Mouse (Mus musculus): ENCODE data around the gene Oma1. TPM values are rescaled to one million over a fixed set of nuclear protein-coding genes. Genes with fewer than 3 reads are reported as not detected.

Oma1 gene
- total RNA-seq (2023), result 10 to 100 TPM; 20.0 to 20.3 TPM

DNA sequence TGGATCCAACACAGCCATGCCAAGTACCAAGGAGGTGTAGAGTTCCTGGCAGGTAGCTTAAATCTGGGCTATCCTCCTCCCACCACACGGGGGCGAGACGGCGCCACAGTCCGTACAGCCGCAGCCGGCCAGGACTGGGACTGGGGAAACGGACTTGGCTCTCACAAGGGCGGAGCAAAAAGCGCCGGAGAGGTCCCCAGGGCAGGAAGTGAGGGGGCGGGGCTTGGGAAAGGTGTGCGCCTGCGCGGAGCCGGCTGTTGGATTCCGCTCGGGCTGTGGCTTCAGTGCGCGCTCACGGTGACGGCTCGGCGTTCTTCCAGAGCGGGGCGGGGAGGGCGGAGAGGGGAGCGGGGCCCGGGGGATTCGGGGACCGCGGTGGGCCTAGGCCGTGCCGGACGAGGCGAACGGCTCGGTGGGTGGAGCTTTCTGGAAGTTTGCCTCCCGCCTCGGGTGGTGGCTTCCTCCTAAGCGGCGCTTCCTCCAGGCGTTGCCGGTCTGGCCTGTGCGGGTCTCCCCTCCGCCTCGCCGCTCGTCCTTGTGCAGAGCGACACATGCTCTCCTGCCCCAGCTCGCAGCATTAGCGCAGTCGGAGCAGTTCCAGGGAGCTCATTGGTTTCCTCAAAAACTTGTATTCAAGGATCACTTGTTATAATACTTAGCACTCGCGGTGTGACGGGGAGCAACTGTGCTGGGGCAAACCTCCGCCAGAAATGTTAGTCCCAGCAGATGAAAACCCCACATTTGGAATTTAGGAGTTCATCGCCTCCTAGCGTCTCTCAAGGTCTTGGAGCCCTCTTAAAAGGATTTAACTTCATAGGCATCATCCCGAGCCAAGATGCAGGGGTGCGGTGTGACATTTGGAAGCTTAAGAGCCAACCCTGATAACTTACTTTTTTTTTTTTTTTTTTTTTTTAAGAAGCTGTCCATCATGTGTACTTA lies at the start of gene Oma1:
TSS of gene Oma1 (plus strand) at position 226 of the 939 bp plus-strand sequence.

DNA sequence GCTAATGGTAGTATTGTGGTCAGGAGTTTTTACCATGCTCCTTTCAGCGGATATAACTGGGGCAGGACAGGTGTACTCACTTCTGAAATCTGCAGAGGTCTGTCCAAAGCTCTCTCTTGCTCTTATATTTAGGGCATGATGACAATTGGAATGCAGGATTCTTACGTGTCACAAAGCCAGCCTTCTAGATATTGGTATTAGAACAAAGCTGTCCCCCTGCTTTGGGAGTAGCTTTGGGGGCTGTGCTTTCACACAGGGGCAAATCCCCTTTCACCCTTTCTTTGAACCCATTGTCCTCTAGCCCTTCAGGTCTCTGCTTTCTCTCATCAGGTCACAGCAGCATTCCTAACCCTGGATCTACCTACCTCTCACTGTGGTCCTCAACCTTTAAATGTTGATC lies 22.8 kb upstream of the Oma1 start, which contains the start of gene 4921539E11Rik:
TSS of gene 4921539E11Rik (minus strand) at position 101 of the 400 bp plus-strand sequence.

Other genes starting within 250 kb of the Oma1 start
- 100 to 1,000 TPM; 129 to 136 TPM for gene Mier1, start 199.4 kb upstream of the Oma1 start, total RNA-seq (2023)
- gene Wdr78, start 199.3 kb upstream of the Oma1 start, total RNA-seq (2023), result 1 to 10 TPM; 9.2 to 9.9 TPM
- gene Slc35d1, start 98.6 kb upstream of the Oma1 start, total RNA-seq (2023), result 10 to 100 TPM; 23.1 to 33.5 TPM
- gene 4921539E11Rik, start 22.9 kb upstream of the Oma1 start, total RNA-seq (2023), result not detected